Mouse (Mus musculus) ES-E14 (cell line): ENCODE data around the gene Gm17571.

ENCODE experiments used
- CHD2 ChIP-seq: IDR thresholded peaks from 2 replicates; pipeline ENCODE4 v1.6.1; 2014; ENCODE audit warnings: mild to moderate bottlenecking, low read depth, low read length, inconsistent platforms
- HCFC1 ChIP-seq: IDR thresholded peaks from 2 replicates; pipeline ENCODE4 v1.6.1; 2012; ENCODE audit warnings: low read length, inconsistent platforms, borderline replicate concordance; ENCODE audit not compliant: insufficient read depth
- MAFK ChIP-seq: IDR thresholded peaks from 2 replicates; pipeline ENCODE4 v1.6.1; 2014; ENCODE audit warnings: mild to moderate bottlenecking, low read depth, low read length, inconsistent platforms; ENCODE audit not compliant: insufficient read depth
- ZC3H11A ChIP-seq: IDR thresholded peaks from 2 replicates; pipeline ENCODE4 v1.6.1; 2012; ENCODE audit warnings: low read depth, mild to moderate bottlenecking, inconsistent platforms, low read length, borderline replicate concordance

DNA sequence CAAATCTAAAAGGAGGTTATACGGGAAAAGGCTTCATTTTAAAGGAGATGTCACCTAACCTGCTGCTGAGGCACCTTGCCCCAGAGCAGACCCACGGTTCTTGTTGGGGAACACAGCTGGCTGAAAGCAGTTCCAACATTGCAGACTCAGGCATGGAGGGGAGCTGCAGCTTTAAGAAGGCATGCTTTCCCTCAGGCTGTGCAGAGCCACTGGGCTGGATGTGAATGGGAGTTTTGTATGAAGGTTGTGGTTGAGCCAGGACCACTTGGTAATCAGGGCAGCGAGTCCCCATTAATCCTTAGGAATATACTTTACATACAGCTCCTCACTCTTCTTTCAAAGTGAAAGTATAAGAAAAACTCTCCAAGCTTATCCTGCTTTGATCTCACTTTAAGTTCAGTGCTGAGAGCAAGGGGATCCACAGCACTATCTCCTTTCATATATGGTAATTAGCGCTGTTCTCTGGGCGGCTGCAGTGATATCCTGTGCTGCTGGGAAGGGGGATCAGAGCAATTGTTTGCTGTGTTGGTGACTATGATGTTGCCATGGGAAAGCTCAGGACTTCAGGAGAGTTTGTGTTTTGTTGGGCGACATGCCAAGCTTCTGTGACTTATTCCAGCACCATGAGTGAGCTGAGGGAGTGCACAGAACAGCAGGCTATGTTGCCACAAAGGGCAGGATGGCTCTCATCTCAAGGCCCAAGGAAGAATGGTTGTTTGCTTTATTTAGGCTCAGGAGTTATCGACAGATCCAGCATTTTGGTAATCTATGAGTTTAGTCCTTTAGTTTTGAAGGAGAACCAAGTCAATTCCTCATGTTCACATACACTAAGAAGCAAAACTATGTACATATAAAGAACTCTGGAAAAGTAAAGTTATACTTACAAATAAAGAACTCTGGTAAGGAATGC lies 21.3 kb downstream of the Gm17571 start:
- no peak for TF ChIP-seq MAFK
- no peak for TF ChIP-seq ZC3H11A
- no peak for TF ChIP-seq HCFC1
- TF ChIP-seq CHD2 = no peak
